Mouse (Mus musculus): Measurements from ENCODE around the gene Stk32b. TPM values are rescaled to one million over a fixed set of nuclear protein-coding genes. Genes with fewer than 3 reads are reported as not detected.

The Stk32b gene
- total RNA-seq, 2 experiments from 2014 or later: not detected

GRCm38 (mm10) chr5:37670781-37671180 lies 46.2 kb downstream of the Stk32b start:
- no peak for ATAC-seq (replicated peaks; ENCODE audit: poor library complexity)

GRCm38 (mm10) chr5:37664962-37665361 lies 52.0 kb downstream of the Stk32b start:
- no peak for ATAC-seq (replicated peaks; ENCODE audit: poor library complexity)

- ATAC-seq (replicated peaks; ENCODE audit: poor library complexity): no peak
Measured at GRCm38 (mm10) chr5:37659177-37659576, 57.8 kb downstream of the Stk32b start.

GRCm38 (mm10) chr5:37657741-37658140 lies 59.2 kb downstream of the Stk32b start:
- ATAC-seq (replicated peaks; ENCODE audit: poor library complexity): no peak

- ATAC-seq (replicated peaks; ENCODE audit: poor library complexity): no peak
Measured at GRCm38 (mm10) chr5:37655208-37655607, 61.8 kb downstream of the Stk32b start.

- no peak for ATAC-seq (replicated peaks; ENCODE audit: poor library complexity)
Measured at GRCm38 (mm10) chr5:37650681-37651211, 66.2 kb downstream of the Stk32b start.

GRCm38 (mm10) chr5:37650089-37650601 lies 66.8 kb downstream of the Stk32b start:
- no peak for ATAC-seq (replicated peaks; ENCODE audit: poor library complexity)

- ATAC-seq (replicated peaks; ENCODE audit: poor library complexity): no peak
Measured at GRCm38 (mm10) chr5:37644082-37644481, 72.9 kb downstream of the Stk32b start.

- no peak for ATAC-seq (replicated peaks; ENCODE audit: poor library complexity)
Measured at GRCm38 (mm10) chr5:37642486-37642885, 74.5 kb downstream of the Stk32b start.

GRCm38 (mm10) chr5:37634791-37635190 lies 82.2 kb downstream of the Stk32b start:
- no peak for ATAC-seq (replicated peaks; ENCODE audit: poor library complexity)

GRCm38 (mm10) chr5:37627437-37628163 lies 89.4 kb downstream of the Stk32b start:
- ATAC-seq (replicated peaks; ENCODE audit: poor library complexity): no peak

- no peak for ATAC-seq (replicated peaks; ENCODE audit: poor library complexity)
Measured at GRCm38 (mm10) chr5:37611874-37612273, 105.1 kb downstream of the Stk32b start.

GRCm38 (mm10) chr5:37599566-37599965 lies 117.4 kb downstream of the Stk32b start:
- no peak for ATAC-seq (replicated peaks; ENCODE audit: poor library complexity)

- ATAC-seq (replicated peaks; ENCODE audit: poor library complexity): no peak
Measured at GRCm38 (mm10) chr5:37598271-37598670, 118.7 kb downstream of the Stk32b start.

- ATAC-seq (replicated peaks; ENCODE audit: poor library complexity): no peak
Measured at GRCm38 (mm10) chr5:37592411-37592810, 124.6 kb downstream of the Stk32b start.

GRCm38 (mm10) chr5:37587861-37588260 lies 129.1 kb downstream of the Stk32b start:
- no peak for ATAC-seq (replicated peaks; ENCODE audit: poor library complexity)

- no peak for ATAC-seq (replicated peaks; ENCODE audit: poor library complexity)
Measured at GRCm38 (mm10) chr5:37586071-37586470, 130.9 kb downstream of the Stk32b start.

GRCm38 (mm10) chr5:37575427-37575826 lies 141.5 kb downstream of the Stk32b start:
- no peak for ATAC-seq (replicated peaks; ENCODE audit: poor library complexity)

GRCm38 (mm10) chr5:37557274-37557815 lies 159.6 kb downstream of the Stk32b start:
- ATAC-seq (replicated peaks; ENCODE audit: poor library complexity): no peak

- ATAC-seq (replicated peaks; ENCODE audit: poor library complexity): no peak
Measured at GRCm38 (mm10) chr5:37554231-37554630, 162.7 kb downstream of the Stk32b start.

- no peak for ATAC-seq (replicated peaks; ENCODE audit: poor library complexity)
Measured at GRCm38 (mm10) chr5:37551649-37552048, 165.3 kb downstream of the Stk32b start.

GRCm38 (mm10) chr5:37535726-37536293 lies 181.2 kb downstream of the Stk32b start:
- no peak for ATAC-seq (replicated peaks; ENCODE audit: poor library complexity)

Data from megakaryocyte progenitor cell, adult 5-6 weeks (primary cell).